Mouse (Mus musculus) midbrain, embryonic 14.5 days (tissue): ENCODE results near the gene Dus1l. TPM values are rescaled to one million over a fixed set of nuclear protein-coding genes. Genes with fewer than 3 reads are reported as not detected.
A peak's percentile ranks its signal among the peaks of the same experiment; 100 is the strongest.

Experiments
- ATAC-seq: fragments of 200-750 bp; cut with Nextera tagmentation; 2 replicates; pipeline ENCODE4 v1.8.0; 2017; ENCODE audit warnings: moderate number of reproducible peaks, moderate library complexity; ENCODE audit not compliant: low FRiP score, low TSS enrichment
- DNase-seq: peaks from one replicate; pipeline ENCODE4 v3.0.0-alpha.2; 2015
- H3K27ac ChIP-seq: fragments of 300-500 bp; sonication (generic); replicated peaks from 2 replicates; pipeline ENCODE4 v1.5.1; 2014; ENCODE audit warnings: mild to moderate bottlenecking, low read depth, low read length, moderate library complexity
- H3K27me3 ChIP-seq: fragments of 300-500 bp; sonication (generic); 2 replicates; pipeline ENCODE4 v1.6.1; 2014; ENCODE audit warnings: low read length, control low read depth, mixed read lengths; ENCODE audit not compliant: control insufficient read depth, insufficient read depth
- H3K36me3 ChIP-seq: fragments of 300-500 bp; sonication (generic); 2 replicates; pipeline ENCODE4 v1.6.1; 2014; ENCODE audit warnings: low read length, control low read depth; ENCODE audit not compliant: control insufficient read depth, insufficient read depth
- H3K4me1 ChIP-seq: fragments of 300-500 bp; sonication (generic); 2 replicates; pipeline ENCODE4 v1.6.1; 2014; ENCODE audit warnings: mild to moderate bottlenecking, antibody characterized with exemption, low read length, control low read depth; ENCODE audit not compliant: control insufficient read depth, insufficient read depth
- H3K4me2 ChIP-seq: fragments of 300-500 bp; sonication (generic); 2 replicates; pipeline ENCODE4 v1.6.1; 2014; ENCODE audit warnings: mild to moderate bottlenecking, low read length, moderate library complexity
- H3K4me3 ChIP-seq: fragments of 300-500 bp; sonication (generic); replicated peaks from 2 replicates; pipeline ENCODE4 v1.5.1; 2014; ENCODE audit warnings: low read depth, low read length
- H3K9ac ChIP-seq: fragments of 300-500 bp; sonication (generic); replicated peaks from 2 replicates; pipeline ENCODE4 v1.6.1; 2014; ENCODE audit warnings: mild to moderate bottlenecking, low read length, moderate library complexity
- H3K9me3 ChIP-seq: fragments of 300-500 bp; sonication (generic); 2 replicates; pipeline ENCODE4 v1.6.1; 2016; ENCODE audit warnings: low read length, control low read depth, mixed read lengths; ENCODE audit not compliant: control insufficient read depth
- WGBS: fragments of 180-500 bp; shearing (Covaris S2); extraction: QIAGEN DNeasy Blood & Tissue Kit; methylation state at CpG from one replicate; pipeline ENCODE4 v1.1.7; 2014; 5-methylcytosine and 5-hydroxymethylcytosine counted together
- polyA plus RNA-seq: library from polyadenylated mRNA; unstranded; fragments of >200 nt; fragmentation: Nextera tagmentation; extraction: Ambion mirVana; gene quantifications from 2 replicates; pipeline ENCODE4 v1.2.1, GENCODE M21; 2014

Dus1l gene
- polyA plus RNA-seq, 1 experiment from 2014 or later, result 48.0 TPM

GRCm38 (mm10) chr11:120821076-120821922 lies 25.1 kb upstream of the Dus1l start:
- H3K4me3 ChIP-seq, result peak overlapping the region; percentile 88
- H3K9ac ChIP-seq, result peak overlapping the region; percentile 36
- no peak for DNase-seq
- H3K27me3 ChIP-seq, result no peaks in the 10 kb centered on the region
- peaks cover 36% of the 10 kb centered on the region for H3K4me1 ChIP-seq
- no peak overlapping the region for H3K27ac ChIP-seq
- 80% methylated on average over 14 of the region's 14 CpGs for WGBS
- H3K9me3 ChIP-seq, result no peaks in the 10 kb centered on the region
- H3K36me3 ChIP-seq, result peaks cover 58% of the 10 kb centered on the region
- peak overlapping the region; percentile 99 for H3K4me2 ChIP-seq
- ATAC-seq, result no peak

DNA sequence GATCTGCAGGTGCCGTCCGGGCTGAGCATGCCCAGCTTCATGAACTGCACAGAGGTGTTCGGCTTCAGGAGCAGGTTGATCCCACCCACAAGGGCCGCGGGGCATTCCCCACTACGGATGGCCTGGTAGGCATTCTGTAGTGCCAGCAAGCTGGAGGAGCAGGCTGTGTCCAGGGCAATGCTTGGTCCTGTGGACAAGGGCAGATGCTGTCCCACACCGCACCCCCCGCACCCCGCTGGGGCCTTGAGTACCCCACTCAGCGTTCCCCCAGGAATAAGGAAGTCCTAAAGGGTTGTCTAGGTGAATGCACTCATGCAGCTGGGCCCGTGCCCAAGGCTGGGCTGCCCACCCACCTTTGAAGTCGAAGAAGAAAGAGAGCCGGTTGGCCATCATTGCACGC lies 24.3 kb upstream of the Dus1l start:
- WGBS, result 94% methylated on average over 14 of the region's 14 CpGs
- Histone ChIP-seq H3K27ac (no peak overlapping the region), H3K27me3 (no peaks in the 10 kb centered on the region), H3K9me3 (no peaks in the 10 kb centered on the region), H3K9ac (0 out of 2 replicates have a peak overlapping the region, but pooled peaks have one; percentile 9), H3K4me3 (no peak overlapping the region), H3K4me2 (peak overlapping the region; percentile 99; the same call in 1 of the 2 replicates), H3K36me3 (peaks cover 65% of the 10 kb centered on the region), H3K4me1 (peaks cover 31% of the 10 kb centered on the region)
- no peak for ATAC-seq
- no peak for DNase-seq

- Histone ChIP-seq H3K9me3 (no peaks in the 10 kb centered on the region), H3K4me3 (no peak overlapping the region), H3K4me1 (peaks cover 23% of the 10 kb centered on the region), H3K27ac (no peak overlapping the region), H3K36me3 (peaks cover 75% of the 10 kb centered on the region), H3K4me2 (no peak overlapping the region), H3K27me3 (no peaks in the 10 kb centered on the region), H3K9ac (no peak overlapping the region)
- DNase-seq, result no peak
- WGBS, result 94% methylated on average over 6 of the region's 6 CpGs
- no peak for ATAC-seq
These were observed 23.4 kb upstream of the Dus1l start for GRCm38 (mm10) chr11:120819556-120819955.

- Histone ChIP-seq H3K27ac (no peak overlapping the region), H3K27me3 (no peaks in the 10 kb centered on the region), H3K4me3 (no peak overlapping the region), H3K9ac (no peak overlapping the region), H3K36me3 (peaks cover 88% of the 10 kb centered on the region), H3K4me2 (no peak overlapping the region), H3K9me3 (no peaks in the 10 kb centered on the region), H3K4me1 (peaks cover 23% of the 10 kb centered on the region)
- 95% methylated on average over 13 of the region's 13 CpGs for WGBS
- no peak for DNase-seq
- ATAC-seq, result no peak
These were observed 22.0 kb upstream of the Dus1l start for GRCm38 (mm10) chr11:120818251-120818650.

- no peak overlapping the region for H3K4me2 ChIP-seq
- DNase-seq (no peak), ATAC-seq (no peak)
- no peak overlapping the region for H3K9ac ChIP-seq
- no peak overlapping the region for H3K27ac ChIP-seq
- WGBS, result 96% methylated on average over 6 of the region's 6 CpGs
- H3K36me3 ChIP-seq, result peaks cover 97% of the 10 kb centered on the region
- no peaks in the 10 kb centered on the region for H3K27me3 ChIP-seq
- H3K4me1 ChIP-seq, result peaks cover 15% of the 10 kb centered on the region
- no peaks in the 10 kb centered on the region for H3K9me3 ChIP-seq
- H3K4me3 ChIP-seq, result no peak overlapping the region
These were observed 21.2 kb upstream of the Dus1l start for GRCm38 (mm10) chr11:120817358-120817757.

GRCm38 (mm10) chr11:120812068-120812467 lies 15.9 kb upstream of the Dus1l start:
- Histone ChIP-seq H3K27ac (no peak overlapping the region), H3K4me3 (no peak overlapping the region), H3K36me3 (peaks cover 100% of the 10 kb centered on the region), H3K27me3 (no peaks in the 10 kb centered on the region), H3K9me3 (no peaks in the 10 kb centered on the region), H3K4me1 (no peaks in the 10 kb centered on the region), H3K4me2 (no peak overlapping the region), H3K9ac (no peak overlapping the region)
- 96% methylated on average over 16 of the region's 16 CpGs for WGBS
- DNase-seq, result no peak
- no peak for ATAC-seq

GRCm38 (mm10) chr11:120808010-120808409 lies 11.8 kb upstream of the Dus1l start:
- Histone ChIP-seq H3K4me3 (no peak overlapping the region), H3K9me3 (no peaks in the 10 kb centered on the region), H3K36me3 (peaks cover 83% of the 10 kb centered on the region), H3K9ac (no peak overlapping the region), H3K4me1 (no peaks in the 10 kb centered on the region), H3K27me3 (no peaks in the 10 kb centered on the region), H3K27ac (no peak overlapping the region), H3K4me2 (no peak overlapping the region)
- 95% methylated on average over 12 of the region's 12 CpGs for WGBS
- no peak for DNase-seq
- ATAC-seq, result no peak

- Histone ChIP-seq H3K4me1 (no peaks in the 10 kb centered on the region), H3K4me3 (no peak overlapping the region), H3K27ac (no peak overlapping the region), H3K9me3 (no peaks in the 10 kb centered on the region), H3K36me3 (peaks cover 59% of the 10 kb centered on the region), H3K4me2 (no peak overlapping the region), H3K9ac (no peak overlapping the region), H3K27me3 (no peaks in the 10 kb centered on the region)
- WGBS, result 89% methylated on average over 7 of the region's 7 CpGs
- DNase-seq (no peak), ATAC-seq (no peak)
These were observed 9.4 kb upstream of the Dus1l start for GRCm38 (mm10) chr11:120805375-120806298.
